Mouse (Mus musculus) heart, postnatal 36 days (tissue): ENCODE measurements around the gene Nup153. TPM values are rescaled to one million over a fixed set of nuclear protein-coding genes. Genes with fewer than 3 reads are reported as not detected.
A peak's percentile ranks its signal among the peaks of the same experiment; 100 is the strongest.

Experiments
- DNase-seq, 2 experiments: peaks; one replicate each; pipeline ENCODE4 v3.0.0; 2021 to 2022
- intact Hi-C: fragments of 180-260 bp; cut with DNase I; formaldehyde crosslinking; loops from one replicate; pipeline ENCODE4 v1.15.1; 2025
- total RNA-seq, 2 experiments: library from RNA; stranded (reverse); gene quantifications; 2 replicates each; pipeline ENCODE4 v1.2.3; 2021

The Nup153 gene
- total RNA-seq, 2 experiments from 2014 or later = 29.0 to 41.1 TPM

DNA sequence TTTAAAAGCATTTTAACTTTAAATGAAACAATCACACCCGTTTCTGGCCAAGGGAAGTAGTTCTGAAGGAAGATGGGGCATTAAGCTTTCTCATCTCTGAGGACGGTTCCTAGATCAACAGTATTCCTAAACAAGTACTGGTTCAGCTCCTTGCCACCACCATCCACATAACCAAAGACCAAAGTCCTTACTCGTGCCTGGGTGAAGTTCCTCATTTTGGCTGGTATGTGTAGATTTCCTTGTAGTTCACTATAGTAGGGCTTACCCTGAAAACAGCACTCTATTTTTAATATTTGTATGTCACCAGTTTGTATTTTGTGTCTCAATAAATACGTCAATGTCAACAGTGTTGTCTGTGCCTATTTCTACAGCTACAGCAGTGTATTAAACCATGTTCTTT is 50.0 kb downstream of the Nup153 start:
- DNase-seq = no peak
- intact Hi-C loops = no loop called here

DNA sequence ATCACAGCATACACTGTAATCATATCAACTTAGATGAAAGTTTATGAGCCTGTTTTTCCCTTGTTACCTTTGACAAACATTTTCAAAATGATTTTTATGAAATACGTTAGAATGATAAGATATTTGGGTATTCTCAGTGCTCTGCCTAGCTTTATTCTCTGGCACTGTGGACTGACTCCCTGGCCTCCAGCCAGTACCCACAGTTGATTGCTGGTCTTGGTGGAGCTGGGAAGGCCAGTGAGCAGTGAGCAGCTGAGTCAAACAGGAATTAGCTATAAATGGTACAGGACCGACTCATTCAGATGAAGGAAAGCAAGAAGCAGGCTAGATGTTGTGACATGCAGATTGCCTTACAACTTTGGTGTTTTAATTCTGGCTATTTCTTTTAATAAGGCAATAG is 53.1 kb downstream of the Nup153 start:
- intact Hi-C loops = loop anchor here (5.0 kb wide), 1 partner anchor 38 kb away; no protein-coding TSS in a partner anchor
- no peak for DNase-seq

- intact Hi-C loops = loop anchor here (5.0 kb wide), 1 partner anchor 42 kb away; no protein-coding TSS in a partner anchor
- no peak for DNase-seq
Measured at GRCm38 (mm10) chr13:46670514-46670913, 57.2 kb downstream of the Nup153 start.

- peak in 1 of 2 experiments; percentile 21 for DNase-seq
- intact Hi-C loops = loop anchor here (5.0 kb wide), 1 partner anchor 43 kb away; no protein-coding TSS in a partner anchor
Measured at GRCm38 (mm10) chr13:46669620-46670271, 58.0 kb downstream of the Nup153 start.

GRCm38 (mm10) chr13:46669048-46669619 is 58.6 kb downstream of the Nup153 start, which contains the start of gene Fam8a1:
TSS of gene Fam8a1 (plus strand) at chr13:46669522.
- intact Hi-C loops = no loop called here

GRCm38 (mm10) chr13:46663461-46663964 is 64.2 kb downstream of the Nup153 start:
- intact Hi-C loops = loop anchor here (1.0 to 5.0 kb wide), 2 partner anchors 311 to 353 kb away; no protein-coding TSS in a partner anchor
- DNase-seq = no peak

More at GRCm38 (mm10) chr13:46669048-46669619, 58.6 kb downstream of the Nup153 start, which contains the start of gene Fam8a1:
- DNase-seq = peak; percentile 94 to 96

GRCm38 (mm10) chr13:46659211-46659610 is 68.5 kb downstream of the Nup153 start:
- intact Hi-C loops = no loop called here
- DNase-seq = no peak

- intact Hi-C loops = no loop called here
- DNase-seq = no peak
Measured at GRCm38 (mm10) chr13:46654566-46654965, 73.2 kb downstream of the Nup153 start.

GRCm38 (mm10) chr13:46653671-46654070 is 74.1 kb downstream of the Nup153 start:
- intact Hi-C loops = no loop called here
- no peak for DNase-seq

DNA sequence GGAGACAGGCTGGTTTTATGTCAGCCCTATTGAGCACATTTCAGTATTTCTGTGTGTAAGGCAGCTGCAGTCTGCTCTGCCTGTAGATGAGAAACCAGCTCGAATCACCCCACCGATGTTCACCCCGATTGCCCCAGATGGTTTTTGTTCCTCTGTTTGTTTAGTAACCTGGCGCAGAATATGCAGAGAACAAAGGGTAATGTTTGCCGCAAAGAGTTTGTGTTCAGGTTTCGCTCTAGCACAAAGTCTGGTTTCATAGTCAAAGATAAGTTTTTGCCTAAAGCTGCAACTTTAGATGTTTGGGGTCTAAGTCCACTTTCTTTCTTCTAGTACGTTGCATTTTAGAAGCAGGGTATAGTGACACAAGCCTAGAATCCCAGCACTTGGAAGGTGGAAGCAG is 75.1 kb downstream of the Nup153 start:
- intact Hi-C loops = no loop called here
- DNase-seq = no peak

- intact Hi-C loops = no loop called here
- DNase-seq = no peak
Measured at GRCm38 (mm10) chr13:46651853-46652252, 75.9 kb downstream of the Nup153 start.

DNA sequence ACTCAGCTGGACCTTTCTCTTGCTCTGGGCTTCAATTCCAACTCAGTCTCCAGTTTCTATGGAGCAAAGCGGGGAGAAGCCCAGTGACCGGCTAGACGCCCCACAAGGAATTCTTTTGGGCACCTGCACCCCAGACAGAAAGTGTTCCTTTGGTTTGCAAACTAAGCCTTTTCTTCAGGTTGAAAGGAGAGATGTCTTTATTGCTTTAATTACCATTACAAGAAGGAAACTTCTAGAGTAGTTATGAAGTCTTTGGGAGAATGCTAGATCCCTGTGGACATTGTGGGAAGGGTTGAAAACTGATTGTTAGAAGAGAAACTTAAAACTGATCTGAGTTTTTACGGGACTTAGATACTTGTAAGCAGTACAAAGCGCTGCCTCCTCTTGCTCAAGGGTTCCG is 82.3 kb downstream of the Nup153 start:
- no peak for DNase-seq
- intact Hi-C loops = no loop called here

GRCm38 (mm10) chr13:46644175-46644574 is 83.6 kb downstream of the Nup153 start:
- DNase-seq = no peak

DNA sequence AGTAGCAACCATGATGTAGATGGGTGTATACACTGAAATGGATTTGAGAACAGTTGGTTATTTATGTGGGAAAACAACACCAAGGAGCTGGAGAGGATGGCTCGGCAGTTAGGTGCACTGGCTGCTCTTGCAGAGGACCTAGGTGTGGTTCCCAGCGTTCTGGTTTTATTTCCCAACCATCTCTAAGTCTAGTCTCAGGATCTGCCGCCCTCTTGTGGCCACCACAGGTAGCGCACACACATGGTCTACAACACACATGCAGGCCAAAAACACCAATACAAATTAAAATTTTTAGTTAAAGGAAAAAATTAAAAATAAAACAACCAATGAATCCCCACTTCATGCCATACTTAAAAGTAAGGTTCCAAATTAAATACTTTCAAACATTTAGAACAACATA is 85.4 kb downstream of the Nup153 start:
- no peak for DNase-seq
- intact Hi-C loops = no loop called here

More at GRCm38 (mm10) chr13:46644175-46644574, 83.6 kb downstream of the Nup153 start:
- intact Hi-C loops = no loop called here

DNA sequence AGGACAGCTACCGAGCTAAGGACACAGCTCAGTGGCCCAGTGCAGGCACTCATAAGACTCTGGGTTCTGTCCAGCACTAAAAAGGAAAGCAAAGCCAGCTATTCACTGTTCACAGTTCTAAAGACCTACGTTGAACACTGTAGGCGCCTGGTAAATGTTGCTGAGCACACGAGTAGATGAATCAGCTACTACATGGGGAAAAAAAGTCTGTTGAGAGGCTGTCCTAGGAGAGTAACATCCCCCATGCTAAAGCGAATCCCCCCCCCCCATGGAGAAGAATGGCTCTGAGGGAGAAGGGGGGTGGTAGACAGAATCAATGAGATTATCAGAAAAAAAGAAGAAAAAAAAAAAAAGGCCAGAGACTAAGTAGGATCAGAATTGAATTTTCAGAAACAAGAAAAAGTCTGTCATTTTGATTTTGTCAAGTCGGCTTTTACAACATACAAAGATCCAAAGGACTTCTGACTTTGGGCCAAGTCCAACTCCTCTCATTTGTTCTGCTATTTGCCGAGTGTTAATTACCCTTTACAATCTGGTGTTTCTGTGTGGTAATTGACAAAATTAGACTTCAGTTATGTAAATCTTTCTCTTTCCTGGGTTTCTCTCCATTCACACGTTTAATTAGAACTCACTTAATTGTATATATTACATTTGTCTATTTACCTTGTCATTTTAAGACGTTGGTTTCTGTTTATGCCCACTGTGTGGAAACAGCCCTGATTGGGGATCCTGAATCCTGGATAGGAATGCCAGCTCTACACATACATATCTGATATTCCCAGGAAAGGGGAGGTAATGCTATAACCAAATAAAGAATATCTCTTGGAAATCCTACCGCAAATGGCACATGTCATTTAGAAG is 86.9 kb downstream of the Nup153 start:
- no peak for DNase-seq
- intact Hi-C loops = no loop called here

- intact Hi-C loops = no loop called here
- no peak for DNase-seq
Measured at GRCm38 (mm10) chr13:46634133-46634488, 93.6 kb downstream of the Nup153 start.

DNA sequence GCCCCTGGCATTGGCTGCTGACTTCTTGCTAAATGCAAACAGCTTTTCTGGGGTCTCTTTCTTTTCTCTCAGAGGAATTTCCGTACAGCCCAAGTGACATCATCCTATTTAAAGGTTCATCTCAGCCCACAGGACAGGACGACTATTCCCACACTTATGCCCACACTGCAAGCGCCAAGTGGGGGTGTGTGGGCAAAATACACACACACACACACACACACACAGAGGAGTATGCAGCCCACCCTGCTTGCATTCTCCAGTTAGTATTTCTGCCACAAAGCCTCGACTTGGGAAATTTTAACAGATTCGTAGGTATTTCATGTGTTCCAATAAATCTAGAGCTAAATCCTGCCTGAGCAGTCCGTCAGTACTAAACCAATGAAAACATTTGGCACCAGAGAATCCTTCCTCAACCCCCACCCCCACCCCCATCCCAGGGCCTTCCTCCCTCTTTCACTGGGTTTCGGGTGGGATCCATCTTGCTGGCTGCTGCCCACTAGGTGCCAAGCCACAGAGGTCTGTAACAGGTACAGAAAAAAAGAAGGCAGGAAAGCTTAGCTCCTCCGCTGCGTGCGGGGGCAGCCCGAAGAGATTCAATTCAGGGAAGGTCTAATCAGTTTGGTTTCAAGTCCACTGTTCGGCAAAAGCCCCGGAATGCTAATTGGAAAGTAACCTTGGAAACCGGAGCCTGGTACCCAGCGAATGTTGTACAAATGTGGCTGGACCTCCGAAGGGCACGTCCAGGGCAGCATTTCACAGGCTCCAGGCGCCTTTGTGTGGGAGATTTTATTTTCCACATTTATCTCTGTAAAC is 94.2 kb downstream of the Nup153 start:
- no peak for DNase-seq

GRCm38 (mm10) chr13:46632796-46633195 is 94.9 kb downstream of the Nup153 start:
- DNase-seq = no peak
- intact Hi-C loops = no loop called here

More for the DNA sequence above, 94.2 kb downstream of the Nup153 start:
- intact Hi-C loops = no loop called here
